Mouse (Mus musculus) retina, postnatal 1 day (tissue): ENCODE data around the gene Mdk.
A peak's percentile ranks its signal among the peaks of the same experiment; 100 is the strongest.

Experiments
- DNase-seq: peaks from one replicate; pipeline ENCODE4 v3.0.0-alpha.2; 2012

Gene Mdk

DNA sequence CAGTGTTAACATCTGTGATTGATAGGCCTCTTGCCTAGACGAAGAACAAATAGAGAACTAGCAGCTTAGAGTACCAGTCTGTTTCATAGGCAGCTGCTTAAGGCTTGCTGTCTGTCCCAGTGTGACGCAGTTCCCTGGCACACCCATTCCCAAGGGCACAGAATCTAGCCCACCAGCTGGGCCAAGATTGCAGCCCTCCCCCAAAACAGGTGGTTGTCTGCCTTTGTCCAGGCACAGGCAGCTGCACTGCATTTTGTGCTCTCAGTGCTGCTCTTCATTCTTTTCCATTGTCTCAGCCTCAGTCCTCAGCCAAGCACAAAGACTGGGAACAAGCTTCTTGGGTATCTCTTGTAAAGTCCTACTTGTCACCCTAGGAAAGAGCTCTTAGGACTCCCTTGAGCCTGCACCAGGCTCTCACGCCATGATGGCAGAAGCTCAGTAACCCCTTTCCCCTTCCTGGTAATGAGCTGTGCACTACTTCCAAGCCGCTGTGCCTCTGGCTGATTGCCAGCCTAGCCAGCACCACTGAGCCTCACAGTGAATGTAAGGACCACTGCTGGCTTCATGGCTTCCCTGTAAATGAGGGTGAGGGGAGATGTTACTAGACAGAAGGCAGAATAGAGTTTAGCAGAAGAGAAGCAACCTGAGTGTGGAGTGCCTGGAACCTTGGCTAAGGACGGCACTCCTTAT is 27.3 kb downstream of the Mdk start:
- peak; percentile 80 for DNase-seq

DNA sequence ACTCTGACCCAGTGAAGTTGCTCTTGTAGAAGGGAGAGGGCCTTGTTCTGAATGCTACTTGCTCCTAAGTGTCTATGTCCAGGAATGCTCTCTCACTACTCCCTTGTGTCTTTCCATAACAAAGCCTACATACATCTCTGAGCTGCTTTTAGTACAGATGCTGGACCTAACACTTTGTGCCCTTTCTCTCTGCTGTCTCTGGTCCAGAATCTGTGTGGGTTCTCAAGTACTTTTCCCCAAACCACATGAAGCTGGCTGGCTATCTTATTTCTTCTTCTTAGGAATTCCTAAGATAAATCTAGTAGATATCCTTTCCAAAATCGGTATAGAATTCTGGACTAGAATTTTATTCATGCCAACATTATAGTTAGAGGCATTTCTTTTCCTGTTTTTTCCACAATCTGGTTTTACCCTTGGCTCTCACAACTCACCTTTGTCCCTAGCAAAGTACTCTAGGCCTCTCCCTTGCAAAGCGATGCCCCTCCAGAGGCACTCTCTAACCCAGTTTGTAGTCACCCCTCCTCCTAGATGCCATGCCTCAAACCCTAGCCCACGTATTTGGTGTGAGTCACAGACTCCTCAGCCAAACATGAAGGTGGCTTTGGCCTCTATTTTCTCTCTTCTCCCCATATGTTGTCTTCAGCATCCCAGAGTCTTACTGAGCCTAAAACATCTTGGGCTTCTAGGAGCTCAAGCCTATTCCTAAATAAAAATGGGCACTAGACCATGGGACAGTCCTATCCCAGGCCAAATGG is 28.7 kb downstream of the Mdk start:
- DNase-seq, result no peak

DNA sequence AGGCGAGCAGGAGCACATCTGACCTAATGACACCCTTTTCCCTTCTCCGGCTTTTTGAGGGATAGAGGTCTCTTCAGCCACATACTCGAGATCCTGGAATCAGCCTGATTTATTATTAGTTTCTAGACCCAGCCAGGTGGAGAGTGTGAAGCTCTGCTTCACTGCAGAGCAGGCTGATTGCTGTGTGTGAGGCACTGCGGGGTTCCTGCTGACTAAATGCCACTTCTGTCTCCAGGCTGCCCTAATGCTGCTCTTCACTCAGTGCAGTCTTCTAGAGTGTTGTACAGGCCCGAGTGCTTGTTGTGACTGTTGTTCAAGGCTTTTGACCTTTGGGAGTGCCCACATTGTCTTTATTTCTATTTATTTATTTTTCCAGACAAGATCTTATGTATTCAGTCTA is 29.8 kb downstream of the Mdk start:
- no peak for DNase-seq

DNA sequence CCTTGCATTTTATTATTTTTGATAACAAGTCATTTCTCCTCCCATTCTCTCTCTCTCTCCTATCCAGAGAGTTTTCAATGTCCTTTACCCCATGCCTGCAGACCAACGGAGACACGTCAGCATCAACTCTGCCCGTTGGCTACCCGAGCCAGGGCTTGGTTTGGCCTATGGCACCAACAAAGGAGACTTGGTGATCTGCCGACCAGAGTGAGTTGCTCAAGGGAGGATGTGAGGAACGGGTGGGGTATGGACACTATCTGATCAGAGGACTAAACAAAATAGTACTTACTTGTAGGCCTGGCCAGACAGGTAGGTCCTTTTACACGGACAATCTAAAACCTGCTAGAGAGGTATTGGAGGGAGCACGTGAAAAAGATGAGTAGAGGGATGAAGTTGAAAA is 31.7 kb downstream of the Mdk start:
- no peak for DNase-seq

DNA sequence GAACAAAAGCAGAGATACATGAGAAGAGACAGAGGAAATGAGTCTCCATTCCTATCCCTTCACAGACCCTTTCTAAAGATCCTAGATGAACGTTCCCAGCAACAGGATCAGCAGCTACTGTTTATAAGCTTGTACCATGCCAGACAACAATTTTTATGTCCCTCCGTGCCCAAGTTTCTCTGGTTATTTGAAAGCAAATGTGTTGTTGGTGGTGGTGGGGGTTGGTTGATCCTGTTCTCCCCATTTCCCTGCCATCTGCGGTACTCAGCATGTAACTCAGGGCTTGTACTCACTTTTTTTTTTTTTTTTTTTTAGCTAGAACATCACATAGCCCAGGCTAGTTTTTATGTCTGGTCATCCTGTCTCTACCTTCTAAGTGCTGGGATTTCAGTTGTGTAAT is 33.0 kb downstream of the Mdk start:
- no peak for DNase-seq

DNA sequence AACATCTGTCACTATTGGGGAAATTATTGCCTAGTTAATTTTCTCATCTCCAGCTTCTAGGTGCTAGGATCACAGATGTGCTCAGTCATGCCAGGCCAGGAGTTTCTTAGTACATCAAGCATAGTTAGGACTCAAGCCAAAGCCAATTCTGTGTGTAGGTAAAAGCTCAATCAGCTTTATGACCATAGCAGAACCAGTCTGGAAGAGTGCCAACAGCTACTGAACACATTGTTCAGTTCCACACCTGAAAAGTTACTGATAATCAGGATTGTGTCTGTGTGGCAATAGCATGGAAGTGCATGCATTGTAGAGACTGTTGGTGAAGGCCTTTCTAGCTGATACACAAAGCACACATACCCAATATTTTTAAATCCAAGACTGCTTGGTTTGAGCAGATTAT is 34.1 kb downstream of the Mdk start:
- DNase-seq, result no peak

DNA sequence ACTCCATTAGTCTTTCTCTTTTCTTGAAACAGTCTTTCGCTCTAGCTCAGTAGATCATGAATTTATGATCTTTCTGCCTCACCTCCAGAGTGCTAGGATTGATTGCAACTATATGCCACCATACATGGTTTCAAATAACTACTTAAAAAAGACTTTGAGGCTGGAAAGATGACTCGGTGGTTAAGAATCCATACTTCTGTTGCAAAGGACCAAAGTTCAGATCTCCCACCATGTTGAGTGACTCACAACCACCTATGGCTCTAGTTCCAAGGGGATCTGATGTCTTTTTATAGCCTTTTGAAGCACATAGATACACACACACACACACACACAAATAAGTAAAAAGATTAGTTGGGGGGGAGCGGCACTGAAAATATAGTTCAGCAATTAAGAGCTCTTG is 36.7 kb downstream of the Mdk start:
- no peak for DNase-seq

DNA sequence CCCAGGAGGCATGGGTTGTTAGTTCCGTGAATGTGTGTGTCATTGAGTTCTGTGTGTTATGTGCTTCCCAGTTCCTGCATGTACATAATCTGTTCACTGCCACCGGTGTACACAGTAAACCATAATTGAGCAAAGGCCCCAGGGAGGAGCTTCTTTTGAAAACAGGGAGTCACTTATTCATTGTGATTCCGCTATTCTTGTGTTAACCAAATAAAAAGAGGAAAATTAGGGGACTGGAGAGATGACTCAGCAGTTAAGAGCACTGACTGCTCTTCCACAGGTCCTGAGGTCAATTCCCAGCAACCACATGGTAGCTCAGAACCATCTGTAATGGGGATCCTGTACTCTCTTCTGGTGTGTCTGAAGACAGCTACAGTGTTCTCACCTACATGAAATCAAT is 37.4 kb downstream of the Mdk start:
- DNase-seq, result no peak

DNA sequence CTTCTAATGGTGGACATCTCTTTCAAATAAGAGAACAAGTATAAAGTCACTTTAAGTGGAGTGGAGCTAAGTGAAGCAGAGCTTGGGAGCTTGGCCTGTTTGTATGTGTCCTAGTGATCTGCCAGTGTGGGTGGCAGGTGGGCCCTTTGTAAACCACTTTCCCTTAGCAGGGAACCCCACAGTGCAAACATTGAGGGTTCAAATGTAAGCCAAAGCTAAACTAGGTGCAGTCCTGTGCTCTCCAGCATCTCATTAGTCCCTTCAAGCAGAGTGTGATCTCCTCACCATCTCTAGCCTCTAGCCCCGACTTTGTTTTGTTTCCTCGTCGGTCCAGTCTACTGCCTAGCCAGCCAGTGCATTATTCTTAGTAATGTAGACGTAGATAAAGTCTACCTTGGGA is 47.5 kb downstream of the Mdk start:
- no peak for DNase-seq

DNA sequence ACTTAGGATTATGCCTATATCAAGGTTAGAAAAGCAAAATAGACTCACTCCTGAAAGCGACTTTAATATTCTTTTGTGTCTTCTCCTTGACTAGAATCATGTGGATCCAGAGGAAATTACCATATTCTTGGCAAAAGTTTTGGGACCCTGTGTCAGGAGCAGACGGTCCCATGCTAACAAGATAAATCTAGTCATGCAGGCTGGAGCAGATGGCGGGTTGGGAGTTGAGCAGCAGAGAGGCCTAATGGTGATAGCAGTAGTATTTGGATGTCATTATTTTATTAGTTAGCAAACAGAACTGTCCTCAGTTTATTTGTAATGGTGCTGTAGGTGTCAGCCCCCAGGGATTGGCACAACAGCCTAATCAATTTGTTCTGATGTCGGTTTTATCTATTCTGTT is 48.1 kb downstream of the Mdk start:
- DNase-seq, result no peak
